Mouse (Mus musculus): ENCODE data around the gene Dnajb6. TPM values are rescaled to one million over a fixed set of nuclear protein-coding genes. Genes with fewer than 3 reads are reported as not detected.
"Not testable (repeated sequence)": the region's sequence is repeated elsewhere in the genome, so short reads cannot be mapped to it uniquely, and the experiment has no call there.

The Dnajb6 gene
- total RNA-seq (2022) = 10 to 100 TPM; 79.5 to 84.4 (median 83.3) TPM

GRCm38 (mm10) chr5:29735557-29736061 is at the start of gene Dnajb6, which contains the start of gene Gm5129:
Dnajb6 (plus strand) TSS chr5:29735688.
Gm5129 (minus strand) TSS chr5:29735936.
- DNase-seq (ENCODE audit: low spot score) = peak; percentile 97

GRCm38 (mm10) chr5:29687671-29688070 is 47.8 kb upstream of the Dnajb6 start:
- no peak for DNase-seq (ENCODE audit: low spot score)

- DNase-seq (ENCODE audit: low spot score) = no peak
Measured at GRCm38 (mm10) chr5:29688352-29688751, 47.1 kb upstream of the Dnajb6 start.

GRCm38 (mm10) chr5:29698493-29698892 is 37.0 kb upstream of the Dnajb6 start:
- DNase-seq (ENCODE audit: low spot score) = no peak

- DNase-seq (ENCODE audit: low spot score) = no peak
Measured at GRCm38 (mm10) chr5:29699520-29700202, 35.8 kb upstream of the Dnajb6 start.

- DNase-seq (ENCODE audit: low spot score) = no peak
Measured at GRCm38 (mm10) chr5:29707241-29707640, 28.2 kb upstream of the Dnajb6 start.

- no peak for DNase-seq (ENCODE audit: low spot score)
Measured at GRCm38 (mm10) chr5:29708258-29708657, 27.2 kb upstream of the Dnajb6 start.

GRCm38 (mm10) chr5:29711631-29712030 is 23.9 kb upstream of the Dnajb6 start:
- DNase-seq (ENCODE audit: low spot score) = no peak

GRCm38 (mm10) chr5:29712906-29713305 is 22.6 kb upstream of the Dnajb6 start:
- DNase-seq (ENCODE audit: low spot score) = no peak

GRCm38 (mm10) chr5:29721159-29721558 is 14.3 kb upstream of the Dnajb6 start:
- no peak for DNase-seq (ENCODE audit: low spot score)

- DNase-seq (ENCODE audit: low spot score) = no peak
Measured at GRCm38 (mm10) chr5:29725369-29725768, 10.1 kb upstream of the Dnajb6 start.

GRCm38 (mm10) chr5:29726070-29726469 is 9.4 kb upstream of the Dnajb6 start:
- DNase-seq (ENCODE audit: low spot score) = not testable (repeated sequence)

GRCm38 (mm10) chr5:29734831-29735510 is 517 bp upstream of the Dnajb6 start:
- DNase-seq (ENCODE audit: low spot score) = no peak

GRCm38 (mm10) chr5:29736073-29736900 is 799 bp downstream of the Dnajb6 start:
- no peak for DNase-seq (ENCODE audit: low spot score)

- DNase-seq (ENCODE audit: low spot score) = no peak
Measured at GRCm38 (mm10) chr5:29736942-29737341, 1.5 kb downstream of the Dnajb6 start.

- no peak for DNase-seq (ENCODE audit: low spot score)
Measured at GRCm38 (mm10) chr5:29737471-29737870, 2.0 kb downstream of the Dnajb6 start.

GRCm38 (mm10) chr5:29738076-29738475 is 2.6 kb downstream of the Dnajb6 start:
- no peak for DNase-seq (ENCODE audit: low spot score)

GRCm38 (mm10) chr5:29740651-29741050 is 5.2 kb downstream of the Dnajb6 start:
- DNase-seq (ENCODE audit: low spot score) = no peak

- DNase-seq (ENCODE audit: low spot score) = peak; percentile 39
Measured at GRCm38 (mm10) chr5:29741093-29741492, 5.6 kb downstream of the Dnajb6 start.

- DNase-seq (ENCODE audit: low spot score) = no peak
Measured at GRCm38 (mm10) chr5:29747661-29748060, 12.2 kb downstream of the Dnajb6 start.

- no peak for DNase-seq (ENCODE audit: low spot score)
Measured at GRCm38 (mm10) chr5:29751306-29751705, 15.8 kb downstream of the Dnajb6 start.

GRCm38 (mm10) chr5:29752894-29753293 is 17.4 kb downstream of the Dnajb6 start:
- no peak for DNase-seq (ENCODE audit: low spot score)
